Mouse (Mus musculus): ENCODE data around the gene Zfp385c. TPM values are rescaled to one million over a fixed set of nuclear protein-coding genes. Genes with fewer than 3 reads are reported as not detected.

Zfp385c gene
- total and polyA plus RNA-seq, 3 experiments = 0.12 to 0.15 TPM; not detected in 1

- Histone ChIP-seq H3K36me3 (ENCODE audit: control insufficient read depth in 1 of 2, insufficient read depth in 2 of 2, low read length in 2 of 2) (no peaks in the 10 kb centered on the region), H3K9me3 (replicated peaks; ENCODE audit: insufficient read depth, low read length) (no peaks in the 10 kb centered on the region), H3K79me2 (ENCODE audit: control insufficient read depth, insufficient read depth, low read length, poor library complexity) (no peaks in the 10 kb centered on the region), H3K9ac (ENCODE audit: control insufficient read depth, low read depth, low read length, poor library complexity, severe bottlenecking) (no peak overlapping the region), H3K27ac (ENCODE audit: control insufficient read depth, low read depth, low read length) (no peak overlapping the region), H3K4me3 (ENCODE audit: control insufficient read depth in 1 of 2, insufficient read depth in 1 of 2, low read depth in 2 of 2, low read length in 2 of 2) (no peak overlapping the region), H3K4me1 (ENCODE audit: control insufficient read depth in 1 of 2, insufficient read depth in 2 of 2, low read length in 2 of 2) (no peaks in the 10 kb centered on the region), H3K27me3 (ENCODE audit: control insufficient read depth in 1 of 2, insufficient read depth in 2 of 2, low read length in 2 of 2) (peaks cover 20 to 34% of the 10 kb centered on the region in 2 experiments)
- TF ChIP-seq MAZ (IDR thresholded peaks at IDR 0.05; ENCODE audit: low read depth, low read length) = no peak
- TF ChIP-seq EP300 (IDR thresholded peaks at IDR 0.05; ENCODE audit: low read depth in 1 of 2, low read length in 2 of 2) = no peak
- TF ChIP-seq E2F4 (IDR thresholded peaks at IDR 0.05; ENCODE audit: borderline replicate concordance, low read depth, low read length) = no peak
- no peak for TF ChIP-seq MXI1 (IDR thresholded peaks at IDR 0.05; ENCODE audit: low read depth, low read length)
- no peak for TF ChIP-seq MYC (IDR thresholded peaks at IDR 0.05; ENCODE audit: low read depth, low read length)
- TF ChIP-seq KAT2A (conservative IDR thresholded peaks at IDR 0.05; ENCODE audit: low read depth, low read length) = no peak
- no peak for DNase-seq (ENCODE audit: low read depth, low spot score)
Observed at GRCm38 (mm10) chr11:100682526-100682925, 9.7 kb downstream of the Zfp385c start.

GRCm38 (mm10) chr11:100681826-100682225, 10.4 kb downstream of the Zfp385c start:
- Histone ChIP-seq H3K79me2 (ENCODE audit: control insufficient read depth, insufficient read depth, low read length, poor library complexity) (no peaks in the 10 kb centered on the region), H3K9me3 (replicated peaks; ENCODE audit: insufficient read depth, low read length) (no peaks in the 10 kb centered on the region), H3K27ac (ENCODE audit: control insufficient read depth, low read depth, low read length) (no peak overlapping the region), H3K36me3 (ENCODE audit: control insufficient read depth in 1 of 2, insufficient read depth in 2 of 2, low read length in 2 of 2) (no peaks in the 10 kb centered on the region), H3K9ac (ENCODE audit: control insufficient read depth, low read depth, low read length, poor library complexity, severe bottlenecking) (no peak overlapping the region), H3K4me1 (ENCODE audit: control insufficient read depth in 1 of 2, insufficient read depth in 2 of 2, low read length in 2 of 2) (no peaks in the 10 kb centered on the region), H3K4me3 (ENCODE audit: control insufficient read depth in 1 of 2, insufficient read depth in 1 of 2, low read depth in 2 of 2, low read length in 2 of 2) (no peak overlapping the region), H3K27me3 (ENCODE audit: control insufficient read depth in 1 of 2, insufficient read depth in 2 of 2, low read length in 2 of 2) (peaks cover 22 to 37% of the 10 kb centered on the region in 2 experiments)
- DNase-seq (ENCODE audit: low read depth, low spot score) = no peak
- TF ChIP-seq ELF1 (IDR thresholded peaks at IDR 0.05; ENCODE audit: low read depth, low read length) = no peak
- no peak for TF ChIP-seq UBTF (IDR thresholded peaks at IDR 0.05; ENCODE audit: borderline replicate concordance, insufficient read depth, low read depth, low read length)

GRCm38 (mm10) chr11:100677810-100678209, 14.4 kb downstream of the Zfp385c start:
- Histone ChIP-seq H3K36me3 (ENCODE audit: control insufficient read depth in 1 of 2, insufficient read depth in 2 of 2, low read length in 2 of 2) (no peaks in the 10 kb centered on the region), H3K9ac (ENCODE audit: control insufficient read depth, low read depth, low read length, poor library complexity, severe bottlenecking) (no peak overlapping the region), H3K79me2 (ENCODE audit: control insufficient read depth, insufficient read depth, low read length, poor library complexity) (no peaks in the 10 kb centered on the region), H3K4me3 (ENCODE audit: control insufficient read depth in 1 of 2, insufficient read depth in 1 of 2, low read depth in 2 of 2, low read length in 2 of 2) (no peak overlapping the region), H3K4me1 (ENCODE audit: control insufficient read depth in 1 of 2, insufficient read depth in 2 of 2, low read length in 2 of 2) (no peaks in the 10 kb centered on the region), H3K27ac (ENCODE audit: control insufficient read depth, low read depth, low read length) (no peak overlapping the region), H3K9me3 (replicated peaks; ENCODE audit: insufficient read depth, low read length) (no peaks in the 10 kb centered on the region), H3K27me3 (ENCODE audit: control insufficient read depth in 1 of 2, insufficient read depth in 2 of 2, low read length in 2 of 2) (peaks cover 23 to 25% of the 10 kb centered on the region in 2 experiments)
- DNase-seq (ENCODE audit: low read depth, low spot score) = no peak
- TF ChIP-seq MYB (IDR thresholded peaks at IDR 0.05; ENCODE audit: low read depth, low read length) = no peak
- TF ChIP-seq ETS1 (IDR thresholded peaks at IDR 0.05; ENCODE audit: low read depth, low read length) = no peak
- TF ChIP-seq GABPA (IDR thresholded peaks at IDR 0.05; ENCODE audit: low read depth, low read length) = no peak
- TF ChIP-seq ZMIZ1 (IDR thresholded peaks at IDR 0.05; ENCODE audit: low read depth, low read length) = no peak
- no peak for TF ChIP-seq MAFK (IDR thresholded peaks at IDR 0.05; ENCODE audit: borderline replicate concordance, low read depth, low read length)
- no peak for TF ChIP-seq UBTF (IDR thresholded peaks at IDR 0.05; ENCODE audit: borderline replicate concordance, insufficient read depth, low read depth, low read length)
- no peak for TF ChIP-seq RCOR1 (IDR thresholded peaks at IDR 0.05; ENCODE audit: low read depth, low read length)
- TF ChIP-seq CTCF (IDR thresholded peaks at IDR 0.05 in 2 of 3, conservative IDR thresholded peaks at IDR 0.05 in 1 of 3; ENCODE audit: control insufficient read depth in 1 of 3, insufficient read depth in 1 of 3, low read depth in 2 of 3, low read length in 3 of 3, poor library complexity in 1 of 3, severe bottlenecking in 1 of 3) = no peak
- TF ChIP-seq MXI1 (IDR thresholded peaks at IDR 0.05; ENCODE audit: low read depth, low read length) = no peak
- no peak for TF ChIP-seq USF2 (IDR thresholded peaks at IDR 0.05; ENCODE audit: borderline replicate concordance in 1 of 2, insufficient read depth in 1 of 2, low read depth in 1 of 2, low read length in 2 of 2)

All from MEL (cell line).